Mouse (Mus musculus) urinary bladder, postnatal 10 days (tissue): ENCODE measurements around the gene Sgcb.
"Not testable (repeated sequence)": the region's sequence is repeated elsewhere in the genome, so short reads cannot be mapped to it uniquely, and the experiment has no call there.

ENCODE experiments used
- DNase-seq: peaks from one replicate; pipeline ENCODE4 v3.0.0; 2022; ENCODE audit warnings: low spot score

Gene Sgcb

DNA sequence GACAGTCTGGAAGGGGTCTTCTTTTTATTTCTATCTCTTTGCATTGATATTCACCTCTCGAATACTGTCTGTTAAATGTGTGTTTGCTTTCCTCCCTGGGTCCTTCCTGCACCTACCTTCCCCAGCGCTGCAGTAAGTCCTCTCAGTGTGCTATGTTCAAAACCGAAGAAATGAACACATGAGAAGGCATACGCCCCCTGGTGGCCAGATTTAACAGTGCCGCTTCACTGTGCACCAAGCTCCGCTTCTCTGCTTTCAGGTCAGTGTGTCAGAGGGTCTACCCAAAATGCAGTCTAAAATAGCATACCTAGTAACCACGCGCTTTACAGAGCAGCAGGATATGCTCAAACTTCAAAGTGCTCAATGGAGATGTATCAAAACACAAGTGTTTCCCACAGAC lies 14.4 kb downstream of the Sgcb start:
- DNase-seq: peak; percentile 29

DNA sequence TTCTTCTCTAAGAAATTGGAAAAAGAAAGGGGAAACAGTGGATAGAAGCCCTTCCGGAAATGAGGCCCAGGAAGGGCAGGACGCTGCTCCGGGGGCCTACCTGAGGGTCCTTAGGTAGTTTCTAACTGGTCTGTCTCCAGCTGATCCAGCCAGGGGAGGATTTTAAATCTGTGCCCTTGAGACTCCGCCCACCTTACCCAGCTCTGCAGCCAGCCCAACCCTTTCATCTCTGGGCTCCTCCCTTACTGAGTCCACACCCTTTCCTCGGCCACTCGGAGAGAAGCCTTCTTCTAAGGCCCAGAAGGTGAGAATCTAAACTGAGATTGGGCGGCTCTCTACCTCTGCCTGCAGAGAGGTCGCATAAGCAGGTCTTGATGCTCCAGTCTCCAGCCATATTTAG lies 15.3 kb downstream of the Sgcb start, which contains the start of gene Lrrc66:
Gene Lrrc66, minus strand, starts transcription at position 236 of the 400 bp plus-strand sequence.
- no peak for DNase-seq

DNA sequence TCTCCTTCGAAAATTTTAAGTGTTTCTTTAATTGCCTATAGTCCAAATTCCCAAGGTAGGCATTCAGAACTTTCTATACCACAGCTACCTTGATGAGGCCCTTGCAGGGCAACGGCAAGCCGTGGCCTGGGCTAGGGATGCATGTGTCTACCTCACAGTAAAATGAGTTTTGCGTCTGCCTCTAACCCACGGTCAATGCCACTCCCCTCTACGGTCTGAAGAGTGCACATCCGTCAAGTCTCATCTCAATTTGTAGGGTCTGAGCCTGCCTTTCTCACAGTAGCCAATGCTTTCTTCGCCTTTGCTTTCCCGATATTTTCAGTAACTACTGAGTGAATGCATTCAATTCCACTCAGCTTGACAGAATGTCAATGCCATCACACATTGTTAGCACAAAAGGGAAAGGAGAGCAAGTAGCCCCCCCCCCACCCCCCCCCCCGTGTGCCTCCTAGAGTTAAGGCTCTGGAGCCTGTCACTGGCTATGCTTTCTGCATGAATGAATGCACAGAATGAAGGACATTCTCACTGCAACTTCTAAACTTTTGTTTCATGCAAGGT lies 16.5 kb downstream of the Sgcb start:
- no peak for DNase-seq

DNA sequence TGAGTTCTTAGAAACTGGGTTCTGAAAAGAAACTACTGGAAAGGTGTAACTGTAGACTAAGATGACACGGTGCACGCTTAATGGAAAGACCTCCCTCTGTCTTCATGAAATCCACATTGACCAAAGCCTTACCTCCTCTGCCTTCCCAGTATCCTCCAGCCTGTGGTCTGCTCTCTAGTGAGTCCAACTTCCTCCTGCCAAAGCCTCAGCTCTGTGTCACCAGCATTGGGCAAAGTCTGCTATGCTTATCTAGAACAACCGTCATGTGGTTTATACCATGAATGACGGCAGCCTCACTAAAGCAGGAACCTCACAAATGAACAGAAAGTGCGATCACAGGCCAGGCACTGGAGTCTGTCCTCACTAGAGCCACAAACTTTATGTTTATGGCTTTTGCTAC lies 17.4 kb downstream of the Sgcb start:
- no peak for DNase-seq

DNA sequence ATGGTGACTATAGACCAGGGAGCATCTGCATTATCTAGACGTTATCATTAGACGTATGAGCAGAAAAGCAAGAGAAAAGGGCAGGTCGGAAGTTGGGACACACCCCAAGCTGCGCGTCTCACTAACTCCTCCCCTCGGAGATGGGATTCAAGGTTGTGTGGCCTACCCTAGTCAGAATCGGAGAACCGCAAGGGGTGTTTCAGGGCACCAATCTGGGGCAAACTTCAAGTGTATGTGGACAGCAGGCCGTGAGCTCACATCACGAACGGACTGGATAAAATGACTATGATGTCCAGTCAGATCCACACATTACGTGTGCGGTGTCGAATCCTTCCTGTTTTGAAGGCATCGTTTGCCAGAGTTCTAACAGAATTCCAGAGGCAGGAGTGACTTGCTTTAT lies 19.6 kb downstream of the Sgcb start:
- no peak for DNase-seq

DNA sequence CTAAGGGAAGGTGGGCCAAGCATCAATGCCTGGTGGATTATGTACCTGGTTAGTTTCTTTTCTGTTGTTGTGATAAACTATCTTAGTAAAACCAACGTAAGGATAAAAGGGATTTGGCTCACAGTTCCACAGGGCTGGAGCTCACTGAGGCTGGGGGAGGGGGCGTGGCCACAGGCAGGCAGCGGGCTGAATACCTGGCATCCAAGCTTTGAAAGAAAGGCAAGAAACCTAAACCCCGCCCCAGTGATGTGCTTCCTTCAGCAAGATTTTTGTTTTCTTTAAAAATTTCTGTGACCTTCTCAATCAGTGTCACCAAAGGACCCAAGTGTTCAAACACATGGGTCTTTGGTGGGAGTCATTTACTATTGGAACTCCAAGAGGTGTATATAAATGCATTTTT lies 20.0 kb downstream of the Sgcb start:
- no peak for DNase-seq

DNA sequence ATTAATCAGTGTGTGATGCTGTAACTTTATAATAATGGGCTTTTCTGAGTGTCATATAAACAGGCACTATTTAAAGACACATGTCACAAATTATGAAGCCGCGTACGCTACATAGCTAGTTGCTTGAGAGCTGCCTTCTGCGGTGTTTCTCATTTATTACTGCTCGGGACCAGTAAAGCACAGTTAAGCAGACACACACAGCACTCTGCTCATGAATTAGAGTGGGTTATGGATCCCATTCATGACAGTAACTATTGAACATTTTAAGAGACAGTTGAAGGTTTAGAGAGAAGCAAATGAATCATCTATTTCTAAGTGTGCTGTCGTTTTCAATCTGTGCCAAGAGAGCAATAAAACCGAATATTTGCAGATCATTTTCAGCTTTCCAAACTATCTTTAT lies 20.7 kb downstream of the Sgcb start:
- DNase-seq: no peak

DNA sequence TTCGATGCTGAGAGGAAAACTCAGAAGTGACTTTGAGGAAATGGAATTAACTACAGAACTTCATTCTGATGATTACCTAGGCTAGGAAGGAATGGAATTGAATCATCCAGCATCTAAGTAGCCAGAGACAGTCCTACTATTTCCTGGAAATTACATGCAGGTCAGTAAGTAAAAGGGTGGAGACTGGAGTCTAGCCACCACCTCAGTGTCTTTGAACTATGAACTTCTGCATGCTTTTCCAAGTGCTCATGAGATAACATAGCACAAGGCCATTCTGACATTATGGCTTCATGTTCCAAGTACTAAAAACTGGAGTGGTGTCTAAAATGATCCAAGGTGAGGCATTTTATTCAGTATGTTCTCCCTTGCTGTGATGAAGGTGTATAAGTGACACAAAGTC lies 22.1 kb downstream of the Sgcb start:
- no peak for DNase-seq

DNA sequence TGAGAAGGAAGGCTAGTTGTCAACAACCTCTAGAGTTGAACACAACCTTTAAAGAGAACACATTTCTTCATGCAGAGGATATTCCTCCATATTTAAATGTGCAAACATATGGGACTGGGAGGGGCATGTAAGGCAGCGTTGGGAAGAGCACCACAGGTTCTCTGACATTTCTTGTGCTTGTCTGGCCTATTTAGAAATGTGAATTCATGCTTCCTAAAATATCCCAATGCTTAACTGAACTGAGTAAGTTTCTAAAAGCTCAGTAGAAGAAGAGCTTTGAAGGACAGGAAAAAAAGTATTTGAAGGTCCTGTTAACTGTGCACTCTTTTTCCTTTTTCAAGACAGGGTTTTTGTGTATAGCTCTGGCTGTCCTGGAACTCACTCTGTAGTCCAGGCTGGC lies 28.6 kb downstream of the Sgcb start:
- no peak for DNase-seq

DNA sequence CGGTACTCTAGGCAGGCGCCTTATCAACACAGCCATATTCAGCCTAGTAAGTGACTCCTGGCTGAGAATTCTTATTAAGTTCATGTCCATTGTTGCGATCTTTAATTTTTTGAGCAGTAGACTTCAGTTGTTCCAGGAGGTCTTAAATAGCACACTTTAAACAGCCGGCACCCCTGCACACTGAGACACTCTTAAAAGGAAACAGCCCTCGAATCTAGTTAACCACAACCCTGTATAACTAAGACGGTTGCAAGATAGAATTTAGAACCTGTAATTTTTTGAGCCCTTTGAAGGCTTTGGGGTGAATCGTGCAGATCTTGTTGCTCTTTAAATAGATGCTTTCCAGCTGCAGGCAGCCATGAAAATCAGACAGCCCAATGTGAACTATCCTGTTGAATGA lies 32.4 kb downstream of the Sgcb start:
- DNase-seq: no peak

DNA sequence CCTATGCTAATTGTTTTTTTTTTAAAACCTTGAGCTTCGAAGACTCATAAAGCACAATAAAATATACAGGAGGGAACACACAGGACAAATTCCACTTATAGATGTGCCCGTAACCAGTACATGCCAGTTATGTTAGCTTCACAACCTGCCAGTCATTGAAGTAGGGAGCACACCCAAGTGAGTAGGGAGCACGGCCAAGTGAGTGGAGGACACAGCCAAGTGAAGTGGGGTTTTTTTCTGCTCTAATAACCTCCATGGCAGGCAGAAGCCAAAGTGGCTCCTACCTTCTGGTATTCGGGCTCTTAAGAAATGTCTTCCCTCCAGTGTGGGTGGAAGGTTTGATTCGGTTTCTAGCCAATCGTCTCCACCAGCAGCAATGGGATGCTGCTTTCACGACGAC lies 34.3 kb downstream of the Sgcb start:
- DNase-seq: no peak

DNA sequence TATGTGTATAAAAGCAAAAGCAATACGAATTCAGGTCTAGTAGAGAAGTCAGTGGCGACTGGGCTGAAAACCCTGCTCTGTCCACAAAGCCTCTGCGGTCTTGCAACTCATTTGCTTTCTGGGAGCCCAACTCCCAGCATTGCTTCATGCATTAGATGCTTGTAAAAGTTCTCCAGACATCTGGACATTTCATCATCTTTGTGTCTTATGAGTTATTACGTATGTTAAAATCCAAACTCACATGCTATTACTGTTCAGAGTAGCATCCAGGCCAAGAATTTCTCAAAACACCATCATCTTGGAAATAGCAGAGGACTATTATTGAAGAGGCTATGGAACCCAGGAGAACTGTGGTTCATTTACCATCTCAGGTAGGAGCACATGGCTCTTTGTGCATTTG lies 36.5 kb downstream of the Sgcb start:
- no peak for DNase-seq

DNA sequence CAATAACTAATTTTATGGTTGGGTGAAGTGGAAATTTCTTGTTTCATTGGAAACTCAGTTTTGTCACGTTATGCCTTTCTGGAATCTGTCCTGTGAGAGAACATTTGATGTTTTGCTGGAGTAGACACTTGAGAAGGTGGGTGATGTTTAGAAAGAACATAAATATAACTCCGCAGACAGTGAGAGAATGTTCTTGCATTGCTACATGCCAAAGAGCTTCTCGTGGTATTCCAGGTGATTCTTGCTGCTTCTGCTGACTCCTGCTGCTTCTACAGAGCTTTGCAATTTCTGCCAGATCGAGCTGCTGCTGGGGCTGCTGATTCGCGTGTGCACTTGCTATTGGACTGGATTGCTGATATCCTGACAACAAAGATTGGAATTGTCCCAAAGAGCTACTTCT lies 42.6 kb downstream of the Sgcb start:
- no peak for DNase-seq

DNA sequence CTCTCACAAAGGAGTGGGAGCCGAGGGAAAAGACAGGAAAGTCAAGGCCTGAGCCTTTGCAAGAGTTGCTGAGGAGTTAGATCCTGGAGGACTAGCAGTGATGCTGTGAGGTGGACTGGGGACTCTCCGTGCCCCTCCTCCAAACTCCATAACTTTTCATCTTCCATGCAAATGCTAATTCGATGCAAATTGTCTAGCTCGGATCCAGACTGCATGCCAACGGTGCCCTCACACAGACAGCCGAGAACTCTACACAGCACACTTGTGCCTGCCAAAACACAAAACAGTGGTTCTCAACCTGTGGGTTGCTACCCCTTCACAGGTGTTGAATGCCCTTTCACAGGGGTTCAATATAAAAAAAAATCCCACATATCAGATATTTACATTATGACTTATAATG lies 43.0 kb downstream of the Sgcb start:
- DNase-seq: no peak

DNA sequence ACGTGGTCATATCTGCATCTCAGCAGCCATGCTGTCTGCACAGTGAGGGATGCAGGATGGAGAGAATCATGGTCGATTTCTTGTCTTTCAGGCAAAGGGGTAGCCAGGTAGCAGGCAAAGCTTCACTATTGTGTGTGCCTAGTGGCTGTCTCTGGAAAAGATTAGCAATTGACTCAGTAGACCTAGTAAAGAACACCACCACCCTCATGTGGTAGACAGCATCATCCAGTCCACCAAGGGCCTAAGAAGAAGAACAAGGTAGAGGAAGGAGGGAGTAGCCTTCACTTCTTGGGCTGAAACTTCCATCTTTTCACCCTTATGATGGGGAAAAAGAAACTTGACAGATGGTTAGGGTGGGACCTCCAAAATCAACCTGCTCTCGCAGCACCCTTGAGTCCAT lies 44.7 kb downstream of the Sgcb start:
- DNase-seq: no peak

DNA sequence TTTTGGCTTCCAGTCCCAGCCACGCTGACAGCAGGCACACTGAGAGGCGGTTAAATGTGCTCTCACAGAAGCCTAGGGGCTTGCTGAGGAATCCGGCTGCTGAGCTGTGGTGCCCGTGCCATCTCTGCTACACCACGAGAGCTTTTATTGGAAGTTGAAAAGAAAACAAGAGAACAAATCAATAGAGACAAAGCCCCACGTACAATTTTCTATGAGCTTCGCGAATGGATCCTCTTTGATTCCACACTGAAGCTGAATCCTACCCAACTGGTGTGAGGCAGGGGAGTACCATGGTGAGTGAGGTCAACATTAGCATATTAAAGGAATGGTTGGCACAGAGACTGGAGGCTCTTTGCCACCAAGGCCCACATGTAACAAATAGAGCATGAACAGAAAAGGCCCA lies 46.2 kb downstream of the Sgcb start:
- no peak for DNase-seq

DNA sequence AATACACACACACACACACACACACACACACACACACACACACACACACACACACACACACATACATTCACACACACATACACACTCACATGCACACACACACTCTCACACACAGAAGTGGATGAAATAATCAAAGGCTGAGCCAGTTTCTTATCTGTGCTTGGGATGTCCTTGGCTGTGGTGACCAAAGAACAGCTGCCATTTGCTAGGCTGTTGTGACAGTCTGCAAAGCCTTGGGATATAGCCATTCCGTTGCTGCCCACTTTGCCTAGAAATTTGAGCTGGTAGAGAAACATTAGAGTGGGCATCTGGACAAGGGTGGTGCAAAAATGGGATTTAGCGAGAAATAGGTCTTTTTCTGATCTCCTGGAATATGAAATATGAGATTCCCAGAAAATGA lies 47.6 kb downstream of the Sgcb start:
- no peak for DNase-seq

DNA sequence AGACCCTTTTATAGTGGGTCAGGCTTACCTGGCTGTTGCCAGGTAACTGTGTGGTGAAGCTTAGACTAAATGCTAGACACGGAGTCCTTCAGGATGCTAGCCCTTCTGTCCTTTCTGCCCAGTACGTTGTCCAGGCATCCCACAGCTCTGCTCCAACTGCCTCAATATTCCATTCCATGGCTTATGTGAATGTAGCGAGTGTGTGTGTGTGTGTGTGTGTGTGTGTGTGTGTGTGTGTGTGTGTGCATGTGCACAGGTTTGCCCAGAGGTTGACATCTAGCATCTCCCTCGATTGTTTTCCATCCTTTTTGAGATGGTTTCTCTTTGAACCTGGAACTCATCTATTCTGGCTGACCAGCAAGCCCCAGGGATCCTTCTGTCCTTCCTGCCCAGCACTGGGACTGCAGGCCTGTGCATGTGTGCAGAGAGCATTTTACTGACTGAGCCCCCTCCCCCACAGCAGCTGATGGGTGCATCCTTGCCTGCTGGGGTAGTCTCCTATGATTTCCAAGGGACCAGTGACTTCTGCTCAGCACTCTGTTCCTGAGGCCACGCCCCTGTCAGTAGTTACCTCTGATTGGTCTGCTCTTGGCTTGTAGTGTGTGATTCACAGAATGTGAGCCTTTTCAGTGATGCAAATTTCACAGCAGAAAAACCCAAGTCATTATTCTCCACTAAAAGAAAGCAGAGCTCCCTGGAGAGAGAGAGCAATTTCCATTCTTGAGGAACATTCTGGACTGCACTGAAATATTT lies 48.5 kb downstream of the Sgcb start:
- DNase-seq: no peak

DNA sequence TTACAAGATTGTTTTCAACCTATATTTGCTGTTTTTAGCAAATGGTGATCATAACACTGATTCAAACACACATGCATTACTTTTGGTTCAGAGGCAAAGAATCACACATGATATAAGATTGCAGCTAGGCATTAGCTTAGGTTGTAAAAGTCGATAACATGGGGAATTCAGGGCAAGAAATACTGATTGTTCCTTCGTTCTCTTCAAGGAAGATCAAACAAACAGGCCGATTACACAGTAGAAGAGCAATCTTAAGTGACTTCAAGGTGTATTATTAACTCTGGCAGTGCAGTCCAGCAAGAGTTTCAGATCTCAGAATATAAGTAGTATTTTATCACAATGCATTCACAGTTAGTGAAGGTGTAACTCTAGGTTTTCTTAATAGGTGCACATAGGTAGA lies 60.5 kb downstream of the Sgcb start:
- no peak for DNase-seq

DNA sequence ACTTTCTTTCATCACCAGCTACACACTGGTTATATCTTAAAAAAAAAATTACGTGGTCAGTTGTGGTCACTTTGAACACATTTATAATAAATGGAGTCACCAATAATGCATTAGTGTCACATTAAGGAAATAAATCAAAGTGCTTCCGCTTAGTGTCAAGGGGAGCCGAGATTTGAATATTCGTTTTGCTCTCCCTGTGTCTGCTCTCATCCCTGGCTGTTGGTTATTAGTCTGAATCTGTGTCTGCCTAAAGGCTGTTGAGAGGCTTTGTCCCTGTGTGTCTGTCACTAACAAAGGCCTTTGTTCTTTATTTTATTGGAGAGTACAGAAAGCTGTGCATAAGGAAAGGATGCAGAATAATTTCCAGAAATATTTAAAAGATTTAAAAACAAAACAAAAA lies 61.0 kb downstream of the Sgcb start:
- DNase-seq: no peak

DNA sequence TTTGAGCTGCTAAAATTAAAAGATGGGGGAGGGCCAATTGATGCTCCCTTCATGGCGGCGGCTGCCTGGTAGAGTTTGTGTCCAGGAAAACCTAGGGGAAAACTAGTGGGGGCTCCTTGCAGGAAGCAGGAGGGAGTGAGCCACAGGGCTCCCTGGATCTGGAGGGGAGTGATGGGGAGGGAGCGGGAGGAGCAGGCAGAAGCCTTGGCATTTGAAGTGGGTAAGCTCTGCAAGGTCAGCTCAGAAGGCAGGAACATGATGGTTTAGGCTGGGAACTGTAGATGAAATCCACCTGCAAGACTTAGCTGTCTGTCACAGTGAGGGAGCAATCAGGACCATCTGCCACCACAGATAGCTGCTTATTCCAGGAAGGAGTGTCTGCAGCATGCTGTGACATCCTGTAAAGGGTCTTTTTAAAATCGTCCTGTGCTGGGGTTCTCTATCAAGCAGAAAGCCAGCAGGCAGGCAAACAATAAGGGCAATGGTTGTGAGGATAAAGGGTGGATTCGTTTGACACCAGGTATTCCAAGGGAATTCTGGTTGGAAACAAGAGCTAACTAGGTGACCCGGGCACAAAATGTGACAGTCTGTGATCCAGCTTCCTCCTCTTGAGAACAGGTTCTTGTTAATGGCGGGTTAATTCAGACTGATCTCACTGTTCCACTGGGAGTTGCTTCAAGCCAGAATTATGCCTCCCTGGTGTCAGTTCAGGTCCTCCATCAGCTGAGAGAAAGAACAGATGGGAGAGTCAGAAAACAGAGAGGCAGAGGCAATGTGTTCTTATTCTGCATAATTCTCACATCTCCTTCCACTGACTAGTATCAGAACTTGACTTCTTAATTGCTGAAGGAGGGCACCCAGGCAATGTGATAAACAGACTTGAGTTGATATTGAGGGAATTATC lies 62.1 kb downstream of the Sgcb start:
- no peak for DNase-seq

DNA sequence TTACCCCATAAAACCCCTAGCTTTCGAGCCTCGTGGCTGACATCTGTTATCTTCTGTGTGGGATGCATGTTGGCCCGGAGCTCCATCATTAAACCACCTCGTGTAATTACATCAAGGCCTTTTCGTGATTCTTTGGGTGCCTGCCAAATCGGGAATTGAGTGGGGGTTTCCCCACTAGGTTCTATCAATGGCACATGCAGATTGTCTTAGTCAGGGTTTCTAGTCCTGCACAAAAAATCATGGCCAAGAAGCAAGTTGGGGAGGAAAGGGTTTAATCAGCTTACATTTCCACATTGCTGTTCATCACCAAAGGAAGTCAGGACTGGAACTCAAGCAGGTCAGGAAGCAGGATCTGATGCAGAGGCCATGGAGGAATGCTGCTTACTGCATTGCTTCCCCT lies 63.6 kb downstream of the Sgcb start:
- not testable (repeated sequence) for DNase-seq
